In genomic region chr3:97151092-97151491, GRCm38 (mm10) we compare ENCODE assay signal across 31 mouse cellular contexts. TPM values are rescaled to one million over a fixed set of nuclear protein-coding genes. Genes with fewer than 3 reads are reported as not detected.
A peak's percentile ranks its signal among the peaks of the same experiment; 100 is the strongest.
DNase-seq lines count a peak whose midpoint lies in the region; ATAC-seq and TF ChIP-seq lines count a peak whose summit lies in the region.
"Had no signal": no experiment of that assay in that cellular context is flagged by ENCODE, and none has a peak within 500 bp of the region (broad histone marks: within the 10 kb centered on the region; RNA-seq: fewer than 3 reads in every experiment).

No protein-coding gene starts in this region.

- no peaks in the 10 kb centered on the region for H3K9me3 ChIP-seq in kidney, embryonic 16.5 days (ENCODE audit: low read length)
- H3K9me3 ChIP-seq in intestine, embryonic 16.5 days (ENCODE audit: control insufficient read depth, low read length): no peaks in the 10 kb centered on the region
- H3K9me3 ChIP-seq: embryonic facial prominence, embryonic 13.5 days; hindbrain, embryonic 13.5 days; liver, embryonic 12.5 days; midbrain, embryonic 12.5 days; neural tube, embryonic 12.5 days had no signal

- no peaks in the 10 kb centered on the region for H3K27me3 ChIP-seq in kidney, adult 2 months (replicated peaks; ENCODE audit: control insufficient read depth, insufficient read depth, low read length)
- H3K27me3 ChIP-seq in kidney, embryonic 16.5 days (ENCODE audit: insufficient read depth, low read length): no peaks in the 10 kb centered on the region
- H3K27me3 ChIP-seq in intestine, embryonic 16.5 days (replicated peaks; ENCODE audit: control insufficient read depth, insufficient read depth, low read length): no peaks in the 10 kb centered on the region
- H3K27me3 ChIP-seq: embryonic facial prominence, embryonic 13.5 days; hindbrain, embryonic 13.5 days; liver, embryonic 12.5 days; midbrain, embryonic 12.5 days; neural tube, embryonic 12.5 days had no signal

- 55% methylated on average over 2 of the region's 2 CpGs for WGBS in kidney, adult 2 months
- WGBS in kidney, embryonic 16.5 days: 60% methylated on average over 2 of the region's 2 CpGs
- 38% methylated on average over 2 of the region's 2 CpGs for WGBS in intestine, embryonic 16.5 days

- ATAC-seq in kidney, embryonic 16.5 days (ENCODE audit: low FRiP score, low TSS enrichment): no peak
- ATAC-seq in intestine, embryonic 16.5 days: peak; percentile 96
- ATAC-seq: activated CD4-positive, CD25-positive, alpha-beta regulatory T cell, adult 4 months; CD4-positive, CD25-positive, alpha-beta regulatory T cell, adult 4 months; liver, embryonic 12.5 days; lung, postnatal 0 days had no signal

- no peak overlapping the region for H3K4me3 ChIP-seq in kidney, adult 2 months (ENCODE audit: insufficient read depth, low read depth, low read length)
- no peak overlapping the region for H3K4me3 ChIP-seq in kidney, embryonic 16.5 days (ENCODE audit: low read length)
- no peak overlapping the region for H3K4me3 ChIP-seq in intestine, embryonic 16.5 days (ENCODE audit: low read length)
- H3K4me3 ChIP-seq: embryonic facial prominence, embryonic 13.5 days; hindbrain, embryonic 13.5 days; liver, embryonic 12.5 days; megakaryocyte, embryonic 14.5 days; midbrain, embryonic 12.5 days; myocyte; neural tube, embryonic 12.5 days had no signal

- no peak overlapping the region for H3K27ac ChIP-seq in kidney, adult 2 months (ENCODE audit: insufficient read depth, low read depth, low read length)
- no peak overlapping the region for H3K27ac ChIP-seq in kidney, embryonic 16.5 days (ENCODE audit: low read length)
- peak overlapping the region; percentile 45; the same call in 1 of the 2 replicates for H3K27ac ChIP-seq in intestine, embryonic 16.5 days (ENCODE audit: low read length)
- H3K27ac ChIP-seq: embryonic facial prominence, embryonic 13.5 days; hindbrain, embryonic 13.5 days; liver, embryonic 12.5 days; midbrain, embryonic 12.5 days; neural tube, embryonic 12.5 days had no signal

- TF ChIP-seq POLR2A in kidney, adult 2 months (IDR thresholded peaks at IDR 0.05; ENCODE audit: low read depth, low read length): no peak

- H3K4me2 ChIP-seq in kidney, embryonic 16.5 days (replicated peaks; ENCODE audit: low read depth, low read length): no peak overlapping the region
- H3K4me2 ChIP-seq in intestine, embryonic 16.5 days (ENCODE audit: low read depth, low read length): no peak overlapping the region
- H3K4me2 ChIP-seq: embryonic facial prominence, embryonic 13.5 days; heart, embryonic 11.5 days; hindbrain, embryonic 13.5 days; liver, embryonic 12.5 days; midbrain, embryonic 12.5 days; neural tube, embryonic 12.5 days had no signal

- no peaks in the 10 kb centered on the region for H3K36me3 ChIP-seq in kidney, adult 2 months (ENCODE audit: control insufficient read depth, insufficient read depth, low read length)
- no peaks in the 10 kb centered on the region for H3K36me3 ChIP-seq in kidney, embryonic 16.5 days (ENCODE audit: insufficient read depth, low read length)
- H3K36me3 ChIP-seq in intestine, embryonic 16.5 days (ENCODE audit: control insufficient read depth, insufficient read depth, low read length): no peaks in the 10 kb centered on the region
- H3K36me3 ChIP-seq: embryonic facial prominence, embryonic 13.5 days; hindbrain, embryonic 13.5 days; liver, embryonic 12.5 days; midbrain, embryonic 12.5 days; neural tube, embryonic 12.5 days had no signal

- H3K4me1 ChIP-seq in kidney, adult 2 months (ENCODE audit: control insufficient read depth, insufficient read depth, low read length): peaks cover 3% of the 10 kb centered on the region; the same call in 1 of the 2 replicates
- H3K4me1 ChIP-seq in kidney, embryonic 16.5 days (ENCODE audit: insufficient read depth, low read length): no peaks in the 10 kb centered on the region
- no peaks in the 10 kb centered on the region for H3K4me1 ChIP-seq in intestine, embryonic 16.5 days (ENCODE audit: control insufficient read depth, insufficient read depth, low read length)
- H3K4me1 ChIP-seq: embryonic facial prominence, embryonic 13.5 days; hindbrain, embryonic 13.5 days; liver, embryonic 12.5 days; megakaryocyte, embryonic 14.5 days; midbrain, embryonic 12.5 days; neural tube, embryonic 12.5 days had no signal

- no peak for TF ChIP-seq CTCF in kidney, adult 2 months (conservative IDR thresholded peaks at IDR 0.05; ENCODE audit: insufficient read depth, insufficient read length, low read depth, low read length)

- H3K9ac ChIP-seq in kidney, embryonic 16.5 days (replicated peaks; ENCODE audit: low read length): no peak overlapping the region
- no peak overlapping the region for H3K9ac ChIP-seq in intestine, embryonic 16.5 days (ENCODE audit: low read depth, low read length)
- H3K9ac ChIP-seq: embryonic facial prominence, embryonic 13.5 days; hindbrain, embryonic 13.5 days; liver, embryonic 12.5 days; midbrain, embryonic 12.5 days; neural tube, embryonic 12.5 days had no signal

- peak; percentile 69 for DNase-seq in kidney, adult 2 months
- DNase-seq in adipocyte (ENCODE audit: low spot score): peak; percentile 14
- DNase-seq in yolk sac, embryonic 10.5 days (ENCODE audit: low spot score): peak; percentile 45
- no peak for DNase-seq in urinary bladder, postnatal 36 days (ENCODE audit: low spot score in 2 of 2)
- no peak for DNase-seq in thymus, postnatal 0 days (ENCODE audit: low spot score)
- DNase-seq: adrenal gland, postnatal 14 days; cerebellum, adult 18-20 months; cerebellum, postnatal 10 days; gastrocnemius, postnatal 14 days; heart, adult 18-20 months; heart, postnatal 4 days; kidney, adult 18-20 months; kidney, postnatal 10 days; layer of hippocampus, adult 9-11 months; lung, adult 18-20 months; lung, postnatal 4 days; right cerebral cortex, postnatal 4 days; thymus, postnatal 14 days had no signal

RNA-seq across cellular contexts. Expression of gene Acp6, which starts 7.5 kb away (rescaled TPM):
- 67.8 and 74.2 TPM in 2 replicates for polyA plus RNA-seq in kidney, adult 2 months (2012; rRNA removed)
- 59.8 and 60.3 TPM in 2 replicates for polyA plus RNA-seq in kidney, embryonic 16.5 days (2015; fragmentation: Nextera tagmentation; extraction: Ambion mirVana)
- polyA plus RNA-seq in intestine, embryonic 16.5 days (2015; fragmentation: Nextera tagmentation; extraction: Ambion mirVana): 56.4 and 60.3 TPM in 2 replicates
- polyA plus RNA-seq in thymus, postnatal 0 days (2015; fragmentation: Nextera tagmentation; extraction: Ambion mirVana): 38.1 and 45.3 TPM in 2 replicates

Comparison
In these comparisons a context has a peak if more than half of its experiments do, and no peak if none do; other contexts are left out.
1. DNase-seq: peak in kidney, adult 2 months (single experiment), adipocyte (single experiment) and yolk sac, embryonic 10.5 days (single experiment); none in urinary bladder, postnatal 36 days (0 of 2) and thymus, postnatal 0 days (single experiment).